Mouse (Mus musculus): ENCODE measurements around the gene Mapk13.

DNA sequence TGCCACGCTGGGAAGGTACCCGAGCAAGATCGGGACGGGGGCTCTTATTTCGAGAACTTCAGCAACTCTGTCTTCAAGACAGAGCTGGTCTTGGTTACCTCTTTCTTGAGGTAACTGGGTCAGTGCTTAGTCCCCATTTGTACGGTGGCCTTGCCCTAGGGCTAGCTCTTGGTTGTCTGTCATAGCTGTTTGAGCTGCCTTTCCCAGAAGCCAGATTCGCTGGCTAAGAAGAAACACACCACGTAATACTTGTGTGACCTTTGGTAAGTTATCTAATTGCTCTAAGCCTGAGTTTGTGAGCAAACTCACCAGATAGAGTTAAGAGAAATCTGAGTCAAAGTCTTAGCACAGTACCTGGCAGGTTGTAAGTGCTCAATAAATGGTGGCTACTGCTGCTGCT is 39.6 kb downstream of the Mapk13 start:
- TF ChIP-seq EP300 (optimal IDR thresholded peaks at IDR 0.05), result no peak
- TF ChIP-seq CTCF (IDR thresholded peaks at IDR 0.05; ENCODE audit: low read depth), result no peak
